Mouse (Mus musculus) activated CD4-positive, CD25-positive, alpha-beta regulatory T cell, adult 4 months (primary cell): ENCODE data around the gene Nucb1. TPM values are rescaled to one million over a fixed set of nuclear protein-coding genes. Genes with fewer than 3 reads are reported as not detected.
"Not testable (repeated sequence)": the region's sequence is repeated elsewhere in the genome, so short reads cannot be mapped to it uniquely, and the experiment has no call there.

Source experiments
- ATAC-seq: one replicate; pipeline ENCODE4 v1.8.0; 2017
- polyA plus RNA-seq, 2 experiments: library from polyadenylated mRNA; unstranded; fragments of 100-300 nt; shearing (Covaris generic); gene quantifications; one replicate each; pipeline ENCODE4 v1.2.1; 2017

The Nucb1 gene
- 100 to 1,000 TPM; 103 to 130 TPM for polyA plus RNA-seq

- ATAC-seq, result peak; percentile 89
Measured at GRCm38 (mm10) chr7:45509912-45510787, at the start of gene Nucb1. TSS of gene Nucb1 (minus strand) at chr7:45510406.

GRCm38 (mm10) chr7:45558907-45559306 is 48.7 kb upstream of the Nucb1 start:
- ATAC-seq, result no peak

DNA sequence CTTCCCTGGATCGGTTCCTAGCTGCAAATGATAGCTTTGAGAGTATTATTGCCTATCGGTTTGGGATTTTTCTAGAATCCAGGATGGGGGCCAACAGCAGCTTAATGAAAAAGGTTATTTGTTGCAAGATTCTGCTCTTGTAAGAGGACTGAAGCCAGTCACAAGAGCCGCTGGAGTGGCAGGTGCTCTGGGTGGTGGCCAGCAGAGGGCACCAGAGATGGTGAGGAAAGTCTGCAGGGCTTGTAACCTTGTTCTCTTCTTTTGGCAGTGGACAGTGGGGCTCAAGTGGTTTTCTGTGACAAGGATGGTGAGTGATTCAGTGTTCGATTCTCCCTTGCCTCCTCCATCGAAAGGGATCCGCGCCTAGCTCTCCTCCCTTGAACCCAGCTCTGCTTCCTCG is 45.6 kb upstream of the Nucb1 start:
- ATAC-seq, result peak; percentile 57

DNA sequence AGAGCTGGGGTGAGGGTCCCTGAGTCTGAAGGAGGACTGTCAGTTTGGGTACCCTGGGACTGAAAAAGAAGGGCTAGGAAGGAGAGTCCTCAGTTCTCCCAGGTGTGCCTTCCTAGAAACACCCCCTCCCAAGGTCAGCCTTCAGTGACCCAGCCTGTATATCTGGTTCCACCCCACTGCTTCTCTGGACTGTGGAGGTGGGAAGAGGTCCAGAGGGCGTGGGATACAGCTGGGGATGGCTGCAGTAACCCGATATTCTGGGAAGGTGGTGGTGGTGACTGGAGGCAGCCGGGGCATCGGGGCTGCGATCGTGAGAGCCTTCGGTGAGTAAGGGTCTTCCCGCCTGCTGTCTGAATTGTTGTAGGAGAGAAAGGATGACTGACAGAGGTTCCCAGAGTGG is 44.5 kb upstream of the Nucb1 start, which contains the start of gene Hsd17b14:
Gene Hsd17b14 (plus strand): TSS at position 150 of the 400 bp plus-strand sequence.
- ATAC-seq, result no peak

DNA sequence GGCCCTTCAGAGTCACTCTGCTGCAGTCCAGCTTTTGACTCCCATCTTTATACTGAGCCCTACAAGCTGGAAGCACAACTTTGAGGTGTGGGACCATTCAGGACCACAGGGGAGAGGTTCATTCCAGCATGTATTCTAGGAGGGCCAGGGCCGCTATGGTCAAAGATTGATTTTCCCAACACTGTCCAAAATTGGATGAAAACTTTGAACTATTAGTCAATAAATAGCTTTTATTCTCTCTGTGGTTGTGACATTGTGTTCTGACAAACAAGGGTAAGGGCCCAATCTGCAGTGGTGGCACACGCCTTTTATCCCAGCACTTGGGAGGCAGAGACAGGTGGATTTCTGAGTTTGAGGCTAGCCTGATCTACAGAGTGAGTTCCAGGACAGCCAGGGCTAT is 43.8 kb upstream of the Nucb1 start:
- no peak for ATAC-seq

GRCm38 (mm10) chr7:45553519-45553918 is 43.3 kb upstream of the Nucb1 start:
- ATAC-seq, result no peak

- ATAC-seq, result no peak
Measured at GRCm38 (mm10) chr7:45551512-45551883, 41.3 kb upstream of the Nucb1 start.

- ATAC-seq, result no peak
Measured at GRCm38 (mm10) chr7:45550821-45551511, 40.8 kb upstream of the Nucb1 start.

DNA sequence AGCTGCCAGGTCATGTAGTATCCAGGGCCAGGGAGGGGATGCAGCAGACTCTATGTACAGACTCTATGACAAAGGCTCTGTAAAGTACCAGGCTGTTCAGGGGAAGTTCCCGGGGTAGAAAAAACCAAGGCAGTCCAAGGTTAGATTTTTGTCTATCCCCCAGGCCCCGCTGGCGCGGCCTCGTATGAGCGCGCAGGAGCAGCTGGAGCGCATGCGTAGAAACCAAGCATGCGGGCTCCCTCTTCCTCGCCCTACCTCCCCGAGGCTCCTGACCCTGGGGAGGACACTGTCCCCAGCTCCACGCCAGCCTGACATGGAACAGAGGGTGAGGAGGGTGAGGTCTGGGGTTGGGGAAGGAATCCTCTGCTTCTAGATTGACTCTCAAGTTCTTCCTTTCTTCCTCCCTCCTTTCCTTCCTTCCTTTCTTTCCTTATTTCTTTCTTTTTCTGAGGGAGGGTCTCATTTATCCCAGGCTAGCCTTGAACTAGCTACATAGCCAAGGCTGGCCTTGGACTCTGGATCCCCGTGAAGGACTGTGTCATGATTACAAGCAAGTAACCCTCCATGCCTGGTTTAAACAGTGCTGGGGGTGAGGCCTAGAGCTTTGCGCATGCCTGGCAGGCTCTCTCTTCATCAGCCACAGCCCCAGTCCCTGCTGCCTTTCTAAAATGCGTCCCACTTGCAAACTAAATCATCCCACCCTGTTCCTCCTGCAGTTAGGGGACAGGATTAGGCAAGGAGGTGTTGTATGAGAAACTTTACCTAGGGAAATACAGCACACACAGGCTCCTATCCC is 39.6 kb upstream of the Nucb1 start:
- ATAC-seq, result no peak

- no peak for ATAC-seq
Measured at GRCm38 (mm10) chr7:45544525-45544924, 34.3 kb upstream of the Nucb1 start.

- ATAC-seq, result no peak
Measured at GRCm38 (mm10) chr7:45540213-45540612, 30.0 kb upstream of the Nucb1 start.

DNA sequence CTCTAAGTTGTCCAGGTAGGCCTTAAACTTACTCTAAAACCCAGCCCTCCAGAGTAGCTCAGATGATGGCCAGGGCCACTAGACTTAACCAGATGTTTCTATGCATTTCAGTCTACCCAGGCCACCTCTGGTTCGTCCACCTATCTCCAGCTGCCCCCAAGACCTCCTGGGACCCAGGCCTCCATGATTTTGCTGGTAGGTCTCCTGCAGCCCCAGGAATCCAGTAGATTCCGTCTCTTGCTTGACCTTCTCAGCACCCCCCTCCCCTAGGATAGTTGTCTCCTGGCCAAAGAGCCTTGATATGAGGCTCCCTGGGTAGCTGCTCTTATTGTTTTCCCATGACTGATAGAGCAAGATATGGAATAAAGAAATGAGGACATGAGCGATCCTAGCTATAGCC is 28.9 kb upstream of the Nucb1 start:
- ATAC-seq, result no peak

GRCm38 (mm10) chr7:45538163-45539041 is 28.2 kb upstream of the Nucb1 start:
- ATAC-seq, result no peak

- no peak for ATAC-seq
Measured at GRCm38 (mm10) chr7:45537602-45538001, 27.4 kb upstream of the Nucb1 start.

GRCm38 (mm10) chr7:45535676-45536075 is 25.5 kb upstream of the Nucb1 start:
- ATAC-seq, result no peak

DNA sequence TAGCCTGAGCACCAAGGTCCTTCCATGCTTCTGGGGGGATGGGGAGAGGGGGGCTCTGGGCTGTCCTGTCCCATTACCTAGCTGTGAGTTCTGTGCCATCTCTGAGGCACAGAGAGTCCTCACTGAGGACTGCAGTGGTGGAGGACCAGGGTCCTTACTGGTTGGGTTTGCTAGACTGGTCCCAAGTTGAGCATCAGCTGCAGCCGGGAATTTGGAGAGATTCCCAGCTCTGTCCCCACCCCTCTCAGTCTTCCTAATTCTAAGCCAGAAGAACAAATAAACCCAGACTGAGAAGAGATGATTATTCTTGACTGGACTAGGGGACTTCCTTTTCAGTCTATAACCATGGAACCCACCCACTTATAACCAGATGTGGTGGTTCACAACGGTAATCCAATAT is 20.4 kb upstream of the Nucb1 start:
- ATAC-seq, result no peak

GRCm38 (mm10) chr7:45529461-45529860 is 19.3 kb upstream of the Nucb1 start:
- ATAC-seq, result no peak

DNA sequence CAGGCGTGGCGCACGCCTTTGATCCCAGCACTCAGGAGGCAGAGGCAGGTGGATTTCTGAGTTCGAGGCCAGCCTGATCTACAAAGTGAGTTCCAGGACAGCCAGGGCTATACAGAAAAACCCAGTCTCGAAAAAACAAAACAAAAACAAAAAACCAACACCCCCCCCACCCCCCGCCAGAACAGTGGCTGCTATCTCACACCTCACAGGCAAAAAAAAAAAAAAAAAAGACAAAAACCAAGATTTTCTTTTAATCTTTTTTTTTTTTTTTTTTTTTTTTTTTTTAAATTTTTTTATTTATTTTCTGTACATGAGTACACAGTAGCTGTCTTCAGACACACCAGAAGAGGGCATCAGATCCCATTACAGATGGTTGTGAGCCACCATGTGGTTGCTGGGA is 17.0 kb upstream of the Nucb1 start:
- not testable (repeated sequence) for ATAC-seq

GRCm38 (mm10) chr7:45526474-45527120 is 16.4 kb upstream of the Nucb1 start:
- ATAC-seq, result peak; percentile 13

DNA sequence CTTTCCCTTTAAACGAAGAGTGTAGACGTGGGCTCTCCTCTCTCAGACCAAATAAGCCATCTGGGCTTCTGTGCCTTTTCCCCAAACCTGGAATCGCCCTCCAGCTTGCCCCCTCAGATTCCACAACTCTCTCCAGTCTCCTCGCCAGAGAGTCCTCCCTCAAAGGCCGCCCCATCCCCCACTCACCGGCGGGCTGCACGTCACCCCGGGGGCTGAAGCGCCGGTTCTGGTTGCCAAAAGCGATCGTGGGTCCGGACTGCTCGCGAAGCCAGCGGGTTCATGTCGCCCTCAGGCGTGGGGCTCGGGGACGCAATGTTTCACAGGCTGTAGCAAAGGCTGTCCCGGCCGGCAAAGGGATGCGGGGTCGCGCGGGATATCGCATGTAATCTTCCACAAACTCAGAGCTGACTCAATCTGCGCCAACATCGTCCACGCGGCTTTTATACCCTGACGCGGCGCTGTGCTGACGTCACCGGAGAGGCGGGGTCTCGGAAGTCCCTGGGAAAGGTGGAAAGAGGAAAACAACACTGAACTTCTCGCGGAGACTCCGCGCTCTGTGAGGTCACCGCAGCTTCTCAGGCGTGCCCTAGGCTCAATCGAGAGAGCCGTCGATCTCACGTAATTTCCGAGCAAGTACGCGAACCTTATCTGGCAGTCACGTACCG is 15.7 kb upstream of the Nucb1 start, which contains the start of the genes Ppp1r15a and Plekha4:
Gene Ppp1r15a (minus strand): TSS at position 460 of the 665 bp plus-strand sequence.
Gene Plekha4 (plus strand): TSS at position 522 of the 665 bp plus-strand sequence.
- ATAC-seq, result peak; percentile 79
